Mouse (Mus musculus) limb, embryonic 14.5 days (tissue): Measurements from ENCODE around the gene Hils1. TPM values are rescaled to one million over a fixed set of nuclear protein-coding genes. Genes with fewer than 3 reads are reported as not detected.
"Not testable (repeated sequence)": the region's sequence is repeated elsewhere in the genome, so short reads cannot be mapped to it uniquely, and the experiment has no call there.

Experiments used
- ATAC-seq: fragments of 200-750 bp; cut with Nextera tagmentation; 2 replicates; pipeline ENCODE4 v1.8.0; 2017; ENCODE audit warnings: low read depth, moderate number of reproducible peaks, moderate TSS enrichment; ENCODE audit not compliant: low FRiP score
- DNase-seq: peaks from one replicate; pipeline ENCODE4 v3.0.0-alpha.2; 2015; ENCODE audit warnings: low spot score
- H3K27ac ChIP-seq: fragments of 300-500 bp; sonication (generic); replicated peaks from 2 replicates; pipeline ENCODE4 v1.5.1; 2014; ENCODE audit warnings: low read depth, mild to moderate bottlenecking, low read length, moderate library complexity, mixed read lengths
- H3K27me3 ChIP-seq: fragments of 300-500 bp; sonication (generic); 2 replicates; pipeline ENCODE4 v1.6.1; 2014; ENCODE audit warnings: low read length, mixed read lengths; ENCODE audit not compliant: control insufficient read depth, insufficient read depth
- H3K36me3 ChIP-seq: fragments of 300-500 bp; sonication (generic); 2 replicates; pipeline ENCODE4 v1.6.1; 2014; ENCODE audit warnings: mild to moderate bottlenecking, low read length, moderate library complexity, mixed read lengths; ENCODE audit not compliant: control insufficient read depth, insufficient read depth
- H3K4me1 ChIP-seq: fragments of 300-500 bp; sonication (generic); 2 replicates; pipeline ENCODE4 v1.6.1; 2014; ENCODE audit warnings: antibody characterized with exemption, low read length, mixed read lengths; ENCODE audit not compliant: control insufficient read depth, insufficient read depth
- H3K4me2 ChIP-seq: fragments of 300-500 bp; sonication (generic); replicated peaks from 2 replicates; pipeline ENCODE4 v1.6.1; 2014; ENCODE audit warnings: low read depth, mild to moderate bottlenecking, low read length, moderate library complexity; ENCODE audit not compliant: severe bottlenecking
- H3K4me3 ChIP-seq: fragments of 300-500 bp; sonication (generic); replicated peaks from 2 replicates; pipeline ENCODE4 v1.5.1; 2014; ENCODE audit warnings: low read length
- H3K9ac ChIP-seq: fragments of 300-500 bp; sonication (generic); 2 replicates; pipeline ENCODE4 v1.6.1; 2014; ENCODE audit warnings: mild to moderate bottlenecking, low read depth, low read length, moderate library complexity; ENCODE audit not compliant: severe bottlenecking
- H3K9me3 ChIP-seq: fragments of 300-500 bp; sonication (generic); 2 replicates; pipeline ENCODE4 v1.6.1; 2016; ENCODE audit warnings: low read length; ENCODE audit not compliant: control insufficient read depth
- POLR2A ChIP-seq: fragments of 200-500 bp; IDR thresholded peaks from 2 replicates; pipeline ENCODE4 v1.8.0; 2012; ENCODE audit warnings: inconsistent platforms, mild to moderate bottlenecking, moderate library complexity, borderline replicate concordance; ENCODE audit not compliant: insufficient read depth, insufficient read length; ENCODE audit errors: extremely low read depth
- WGBS: fragments of 180-500 bp; shearing (Covaris S2); extraction: QIAGEN DNeasy Blood & Tissue Kit; methylation state at CpG from one replicate; pipeline ENCODE4 v1.1.7; 2014; 5-methylcytosine and 5-hydroxymethylcytosine counted together
- polyA plus RNA-seq, 2 experiments: library from polyadenylated mRNA; depleted of rRNA in 1 of 2; stranded (reverse) in 1 of 2; unstranded in 1 of 2; fragments of >200 nt; fragmentation: Nextera tagmentation in 1 of 2; extraction: Ambion mirVana in 1 of 2; gene quantifications; 2 replicates each; pipeline versions ENCODE4 v1.2.1 to v1.2.3; 2012 to 2014

Gene Hils1
- polyA plus RNA-seq, 2 experiments: 0.29 to 0.58 TPM

DNA sequence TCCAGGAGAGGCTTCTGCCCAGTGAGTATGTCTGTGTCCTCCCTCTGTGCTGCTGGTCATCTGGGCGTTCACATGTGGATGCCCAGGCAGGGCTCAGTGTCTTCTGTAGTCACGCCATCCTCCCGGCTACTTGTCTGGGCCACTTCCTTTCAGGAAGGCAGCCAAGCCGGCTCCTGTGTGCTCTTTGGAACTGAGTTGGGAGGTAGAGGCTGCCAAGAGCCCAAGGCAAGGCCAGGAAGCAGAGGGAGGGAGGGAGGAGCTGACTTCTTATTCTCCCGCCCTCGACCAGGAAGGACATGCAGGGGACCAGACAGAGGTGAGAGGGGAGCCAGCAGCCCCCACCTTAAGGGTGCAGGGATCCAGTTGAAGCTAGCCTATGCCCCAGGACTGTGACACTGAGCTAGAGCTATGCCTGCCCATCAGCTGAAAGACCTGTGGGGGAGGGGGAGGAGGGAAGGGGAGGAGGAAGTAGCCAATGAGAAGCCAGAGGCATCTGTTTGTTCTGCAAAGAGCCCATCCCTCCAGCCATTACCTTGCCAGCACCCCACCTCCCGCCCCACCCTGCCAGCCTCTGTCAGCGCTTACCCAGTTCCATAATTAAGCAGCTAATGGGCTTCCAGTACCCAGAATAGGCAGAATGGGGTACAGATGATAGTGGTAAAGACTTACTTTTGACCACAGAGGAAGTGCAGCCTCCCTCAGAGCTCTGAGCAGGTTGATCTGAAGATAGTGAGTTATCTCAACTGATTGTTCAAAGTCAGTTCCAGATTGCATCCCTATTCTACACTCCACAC lies 9.1 kb upstream of the Hils1 start:
- Histone ChIP-seq H3K4me1 (peaks cover 15% of the 10 kb centered on the region), H3K27ac (0 out of 2 replicates have a peak overlapping the region, but pooled peaks have one; percentile 13), H3K27me3 (no peaks in the 10 kb centered on the region), H3K4me2 (0 out of 2 replicates have a peak overlapping the region, but pooled peaks have one; percentile 5), H3K36me3 (peaks cover under 1% of the 10 kb centered on the region; the same call in 1 of the 2 replicates), H3K9me3 (no peaks in the 10 kb centered on the region), H3K9ac (no peak overlapping the region), H3K4me3 (no peak overlapping the region)
- no peak for TF ChIP-seq POLR2A
- DNase-seq (peak; percentile 71), ATAC-seq (peak; percentile 20)
- WGBS: 17% methylated on average over 8 of the region's 8 CpGs

DNA sequence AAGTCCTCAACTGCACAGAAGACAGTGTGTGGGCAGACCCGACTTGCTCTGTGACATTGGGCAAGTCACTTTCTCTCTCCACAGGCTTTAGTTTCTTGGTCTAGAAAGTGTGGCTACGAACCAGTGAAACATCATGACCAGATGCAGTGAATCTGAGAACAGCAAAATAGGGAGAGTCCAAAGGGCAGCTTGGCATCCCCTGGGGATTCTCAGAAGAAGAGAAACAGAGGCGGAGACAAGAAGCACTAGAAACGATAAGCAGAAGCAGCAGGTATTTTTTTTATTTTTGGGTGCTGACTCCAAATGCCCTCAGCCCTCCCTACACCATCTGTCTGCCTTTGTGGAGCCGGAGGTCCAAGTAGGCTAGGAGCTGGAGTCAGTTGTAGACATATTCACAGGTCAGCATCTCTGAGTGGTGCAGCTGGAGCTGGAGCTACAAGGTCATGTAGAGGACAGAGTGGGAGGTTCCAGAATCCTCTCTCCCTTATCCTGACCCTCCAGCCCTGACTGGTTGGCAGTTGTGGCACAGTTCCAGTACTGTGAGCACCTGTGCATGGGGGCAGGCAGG lies 4.8 kb upstream of the Hils1 start:
- WGBS: 77% methylated on average over 5 of the region's 5 CpGs

DNA sequence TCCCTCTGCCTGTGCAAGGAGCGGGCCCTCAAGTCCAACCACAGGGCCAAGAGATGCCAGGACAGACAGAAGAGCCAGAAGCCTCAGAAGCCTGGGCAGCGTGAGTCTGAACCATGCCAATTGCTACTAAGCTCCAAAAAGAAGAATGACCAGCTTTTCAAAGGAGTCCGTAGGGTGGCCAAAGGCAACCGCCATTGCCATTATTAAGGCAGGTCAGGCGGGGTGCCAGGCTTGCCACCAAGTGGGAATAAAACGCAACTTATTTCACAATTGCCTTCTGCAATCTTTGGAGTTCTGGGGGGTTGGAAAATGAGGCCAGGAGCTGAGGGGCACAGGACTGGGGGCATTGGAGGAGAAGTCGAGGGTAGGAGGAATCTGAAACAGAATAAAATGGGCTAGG lies 794 bp downstream of the Hils1 start:
- no peaks in the 10 kb centered on the region for H3K36me3 ChIP-seq
- 79% methylated on average over 7 of the region's 7 CpGs for WGBS
- H3K4me3 ChIP-seq: no peak overlapping the region
- no peak overlapping the region for H3K9ac ChIP-seq
- no peak for TF ChIP-seq POLR2A
- H3K27me3 ChIP-seq: no peaks in the 10 kb centered on the region
- H3K9me3 ChIP-seq: no peaks in the 10 kb centered on the region
- ATAC-seq: no peak
- H3K4me1 ChIP-seq: no peaks in the 10 kb centered on the region
- no peak for DNase-seq
- no peak overlapping the region for H3K4me2 ChIP-seq
- H3K27ac ChIP-seq: no peak overlapping the region

More for the DNA sequence above, 4.8 kb upstream of the Hils1 start:
- Histone ChIP-seq H3K9me3 (no peaks in the 10 kb centered on the region), H3K9ac (no peak overlapping the region), H3K27ac (no peak overlapping the region), H3K4me1 (peaks cover 7% of the 10 kb centered on the region), H3K4me3 (no peak overlapping the region), H3K4me2 (no peak overlapping the region), H3K27me3 (no peaks in the 10 kb centered on the region), H3K36me3 (no peaks in the 10 kb centered on the region)
- no peak for TF ChIP-seq POLR2A
- ATAC-seq (no peak), DNase-seq (no peak)

DNA sequence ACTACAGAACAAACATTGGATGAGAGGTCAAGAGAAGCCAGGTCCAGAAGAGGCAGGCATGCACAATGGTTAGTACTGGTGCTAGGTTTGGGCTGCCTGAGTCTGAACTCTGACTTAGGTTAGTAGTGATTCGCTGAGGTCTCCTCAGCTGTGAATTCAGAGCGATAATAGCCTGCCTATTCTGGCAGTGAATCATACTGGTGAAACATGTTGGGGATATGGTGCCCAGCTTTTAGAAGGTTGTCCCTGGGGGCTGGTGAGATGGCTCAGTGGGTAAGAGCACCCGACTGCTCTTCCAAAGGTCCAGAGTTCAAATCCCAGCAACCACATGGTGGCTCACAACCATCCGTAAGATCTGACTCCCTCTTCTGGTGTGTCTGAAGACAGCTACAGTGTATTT lies 2.3 kb downstream of the Hils1 start:
- H3K4me3 ChIP-seq, H3K27ac ChIP-seq, ATAC-seq, H3K36me3 ChIP-seq, H3K27me3 ChIP-seq, H3K9ac ChIP-seq, H3K9me3 ChIP-seq, DNase-seq, H3K4me2 ChIP-seq, H3K4me1 ChIP-seq: not testable (repeated sequence)
- 91% methylated on average over 4 of the region's 4 CpGs for WGBS

DNA sequence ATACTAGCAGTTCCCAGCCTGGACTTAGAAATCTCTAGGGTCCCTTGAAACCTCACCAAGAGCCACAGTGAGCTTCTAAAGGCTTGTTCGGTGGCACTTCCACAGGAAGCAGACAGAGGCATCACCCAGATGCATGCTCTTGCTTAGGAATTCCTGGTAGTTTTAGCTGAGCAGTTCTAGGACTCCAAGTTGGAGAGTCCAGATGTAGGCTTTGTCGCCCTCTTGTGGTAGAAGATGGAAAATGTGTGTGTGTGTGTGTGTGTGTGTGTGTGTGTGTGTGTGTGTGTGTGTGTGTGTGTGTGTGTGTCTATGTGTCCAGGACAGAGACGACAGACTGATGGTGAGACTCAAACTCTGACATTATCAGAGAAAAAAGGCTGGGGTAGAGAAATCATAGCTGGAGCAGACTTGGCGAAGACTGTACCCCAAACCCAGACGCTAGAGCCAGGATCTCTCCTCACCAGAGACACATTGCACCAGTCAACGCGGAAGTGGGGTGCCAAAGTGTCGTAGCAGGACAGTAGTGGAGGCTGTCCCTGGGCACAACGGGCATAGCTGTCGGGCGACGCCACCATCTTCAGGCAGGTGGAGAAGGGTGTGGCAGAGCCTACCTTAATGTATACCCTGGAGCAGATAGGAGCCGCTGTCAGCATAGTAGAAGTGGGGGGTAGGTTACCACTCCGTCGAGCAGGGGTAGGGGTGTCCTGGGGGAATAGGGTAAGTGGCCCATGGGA lies 3.0 kb downstream of the Hils1 start:
- Histone ChIP-seq H3K4me3 (no peak overlapping the region), H3K36me3 (no peaks in the 10 kb centered on the region), H3K9ac (no peak overlapping the region), H3K4me2 (no peak overlapping the region), H3K4me1 (no peaks in the 10 kb centered on the region), H3K9me3 (no peaks in the 10 kb centered on the region), H3K27ac (no peak overlapping the region), H3K27me3 (no peaks in the 10 kb centered on the region)
- TF ChIP-seq POLR2A: no peak
- peak; percentile 73 for DNase-seq
- 58% methylated on average over 15 of the region's 15 CpGs for WGBS
- ATAC-seq: peak; percentile 56; the same call in 1 of the 2 replicates
